Mouse (Mus musculus) olfactory bulb, adult 2 months (tissue): Measurements from ENCODE around the gene Ano6.

Source experiments
- CTCF ChIP-seq: fragments of 200-500 bp; IDR thresholded peaks from 2 replicates; pipeline ENCODE4 v1.5.1; 2012; ENCODE audit warnings: low read depth, mild to moderate bottlenecking, low read length, moderate library complexity; ENCODE audit not compliant: insufficient read depth
- POLR2A ChIP-seq: fragments of 200-500 bp; IDR thresholded peaks from 2 replicates; pipeline ENCODE4 v1.6.1; 2012; ENCODE audit warnings: mild to moderate bottlenecking, low read depth, low read length, moderate library complexity; ENCODE audit not compliant: insufficient read depth

DNA sequence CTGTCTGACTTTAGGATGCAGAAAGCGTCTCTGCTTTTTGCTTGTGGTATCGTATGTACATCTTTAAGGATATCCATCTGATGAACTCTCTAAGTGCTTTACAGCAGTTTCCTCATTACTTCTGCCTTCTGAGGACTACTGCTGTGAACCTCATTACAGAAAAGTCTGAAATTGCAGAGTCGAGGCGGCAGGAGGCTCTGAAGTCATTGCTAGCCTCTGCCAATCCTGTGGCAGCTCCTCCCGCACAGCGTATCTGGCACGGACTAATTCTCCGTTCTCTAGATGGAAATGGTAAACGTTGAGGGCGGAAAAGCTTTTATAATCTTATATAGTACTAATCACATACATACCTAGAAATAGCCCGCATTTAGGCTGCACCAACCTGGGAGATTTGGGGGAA, 144.5 kb downstream of the Ano6 start:
- TF ChIP-seq CTCF (no peak), POLR2A (no peak)
